Mouse (Mus musculus) CH12.LX (cell line): ENCODE measurements at regions not wholly inside any gene's neighbourhood (a gene's known extent, or its start where the extent isn't known, plus 50 kb on each side); places are given as distances from the start of the nearest gene placed in this dataset.

Experiments used
- DNase-seq: peaks from one replicate; pipeline ENCODE4 v3.0.0-alpha.2; 2013; ENCODE audit errors: extremely low read depth
- H3K27ac ChIP-seq: 2 replicates; pipeline ENCODE4 v1.5.1; 2012; ENCODE audit warnings: low read depth, mild to moderate bottlenecking, control low read depth, moderate library complexity; ENCODE audit not compliant: insufficient read depth
- H3K27me3 ChIP-seq: replicated peaks from 2 replicates; pipeline ENCODE3; 2012; ENCODE audit warnings: inconsistent platforms
- H3K36me3 ChIP-seq, 2 experiments: replicated peaks in 1 of 2; 2 replicates each; pipeline versions ENCODE3 to v1.6.1; 2012; ENCODE audit warnings: inconsistent platforms in 1 of 2, low read length in 1 of 2, mild to moderate bottlenecking in 1 of 2, mixed read lengths in 1 of 2, moderate library complexity in 1 of 2; ENCODE audit not compliant: control insufficient read depth in 1 of 2, insufficient read depth in 1 of 2
- H3K4me1 ChIP-seq, 2 experiments: 2 replicates each; pipeline ENCODE4 v1.6.1; 2012; ENCODE audit warnings: inconsistent platforms in 1 of 2, moderate library complexity in 1 of 2; ENCODE audit not compliant: insufficient read depth in 2 of 2, control insufficient read depth in 1 of 2
- H3K4me2 ChIP-seq: 2 replicates; pipeline ENCODE4 v1.6.1; 2012; ENCODE audit warnings: low read depth, mild to moderate bottlenecking, control low read depth; ENCODE audit not compliant: poor library complexity, insufficient read depth, severe bottlenecking
- H3K4me3 ChIP-seq, 3 experiments: fragments of 150-350 bp in 1 of 3; sonication (generic) in 1 of 3; replicated peaks in 1 of 3; 2 replicates each; pipeline versions ENCODE3 to v1.5.1; 2011 to 2012; ENCODE audit warnings: low read depth in 2 of 3, low read length in 2 of 3, mild to moderate bottlenecking in 2 of 3, moderate library complexity in 2 of 3, control low read depth in 1 of 3, improper control_type of control experiment in 1 of 3, inconsistent platforms in 1 of 3, mixed read lengths in 1 of 3; ENCODE audit not compliant: poor library complexity in 1 of 3
- H3K79me2 ChIP-seq: replicated peaks from 2 replicates; pipeline ENCODE4 v1.6.1; 2012; ENCODE audit warnings: mild to moderate bottlenecking, moderate library complexity; ENCODE audit not compliant: control insufficient read depth, poor library complexity, insufficient read depth, severe bottlenecking; ENCODE audit errors: extremely low read depth
- H3K9ac ChIP-seq: 2 replicates; pipeline ENCODE4 v1.6.1; 2012; ENCODE audit warnings: low read depth, mild to moderate bottlenecking, control low read depth, moderate library complexity; ENCODE audit not compliant: insufficient read depth
- H3K9me3 ChIP-seq: replicated peaks from 2 replicates; pipeline ENCODE3; 2012; ENCODE audit warnings: low read length, inconsistent platforms, mixed read lengths
- CHD2 ChIP-seq: IDR thresholded peaks from 2 replicates; pipeline ENCODE4 v1.6.1; 2011; ENCODE audit warnings: low read length, improper control_type of control experiment
- CTCF ChIP-seq, 2 experiments: IDR thresholded peaks in 1 of 2; conservative IDR thresholded peaks in 1 of 2; 2 replicates each; pipeline ENCODE4 v1.5.1; 2011 to 2012; ENCODE audit warnings: low read depth in 2 of 2, low read length in 2 of 2, improper control_type of control experiment in 1 of 2, inconsistent platforms in 1 of 2, mild to moderate bottlenecking in 1 of 2, moderate library complexity in 1 of 2
- ELF1 ChIP-seq: IDR thresholded peaks from 2 replicates; pipeline ENCODE4 v1.6.1; 2014; ENCODE audit warnings: low read depth, mild to moderate bottlenecking, inconsistent platforms, low read length, improper control_type of control experiment
- EP300 ChIP-seq: IDR thresholded peaks from 2 replicates; pipeline ENCODE4 v1.6.1; 2011; ENCODE audit warnings: low read length, improper control_type of control experiment
- GABPA ChIP-seq: IDR thresholded peaks from 2 replicates; pipeline ENCODE4 v1.6.1; 2012; ENCODE audit warnings: low read depth, low read length, improper control_type of control experiment, inconsistent platforms; ENCODE audit not compliant: insufficient replicate concordance
- HCFC1 ChIP-seq: IDR thresholded peaks from 2 replicates; pipeline ENCODE4 v1.6.1; 2012; ENCODE audit warnings: low read depth, mild to moderate bottlenecking, inconsistent platforms, low read length, improper control_type of control experiment
- IRF4 ChIP-seq: IDR thresholded peaks from 2 replicates; pipeline ENCODE4 v1.6.1; 2014; ENCODE audit warnings: low read depth, mild to moderate bottlenecking, inconsistent platforms, low read length, improper control_type of control experiment
- JUN ChIP-seq: IDR thresholded peaks from 2 replicates; pipeline ENCODE4 v1.6.1; 2011; ENCODE audit warnings: low read depth, mild to moderate bottlenecking, low read length, improper control_type of control experiment, moderate library complexity; ENCODE audit not compliant: insufficient read depth
- JUND ChIP-seq: conservative IDR thresholded peaks from 2 replicates; pipeline ENCODE4 v1.6.1; 2011; ENCODE audit warnings: low read depth, low read length, improper control_type of control experiment
- KAT2A ChIP-seq: IDR thresholded peaks from 2 replicates; pipeline ENCODE4 v1.6.1; 2012; ENCODE audit warnings: low read length, improper control_type of control experiment, inconsistent platforms; ENCODE audit not compliant: insufficient replicate concordance
- MAFK ChIP-seq: IDR thresholded peaks from 2 replicates; pipeline ENCODE4 v1.6.1; 2011; ENCODE audit warnings: low read length, improper control_type of control experiment; ENCODE audit not compliant: insufficient replicate concordance
- MAX ChIP-seq: IDR thresholded peaks from 2 replicates; pipeline ENCODE4 v1.6.1; 2011; ENCODE audit warnings: low read length, improper control_type of control experiment
- MEF2A ChIP-seq: IDR thresholded peaks from 2 replicates; pipeline ENCODE4 v1.6.1; 2014; ENCODE audit warnings: low read depth, mild to moderate bottlenecking, inconsistent platforms, low read length, improper control_type of control experiment, borderline replicate concordance
- MXI1 ChIP-seq: IDR thresholded peaks from 2 replicates; pipeline ENCODE4 v1.6.1; 2011; ENCODE audit warnings: mild to moderate bottlenecking, low read depth, low read length, improper control_type of control experiment
- NELFE ChIP-seq: IDR thresholded peaks from 2 replicates; pipeline ENCODE4 v1.6.1; 2011; ENCODE audit warnings: low read depth, low read length, improper control_type of control experiment
- NRF1 ChIP-seq: IDR thresholded peaks from 2 replicates; pipeline ENCODE4 v1.6.1; 2014; ENCODE audit warnings: low read depth, mild to moderate bottlenecking, inconsistent platforms, low read length, improper control_type of control experiment, moderate library complexity
- PAX5 ChIP-seq: IDR thresholded peaks from 2 replicates; pipeline ENCODE4 v1.6.1; 2012; ENCODE audit warnings: low read length, inconsistent platforms, mixed read lengths
- POLR2A ChIP-seq: IDR thresholded peaks from 2 replicates; pipeline ENCODE4 v1.6.1; 2011; ENCODE audit warnings: low read depth, mild to moderate bottlenecking, improper control_type of control experiment, low read length
- POLR2AphosphoS2 ChIP-seq: IDR thresholded peaks from 2 replicates; pipeline ENCODE4 v1.6.1; 2011; ENCODE audit warnings: low read depth, low read length, improper control_type of control experiment
- RCOR1 ChIP-seq: conservative IDR thresholded peaks from 2 replicates; pipeline ENCODE4 v1.6.1; 2012; ENCODE audit warnings: low read depth, mild to moderate bottlenecking, inconsistent platforms, low read length, improper control_type of control experiment
- SIN3A ChIP-seq: IDR thresholded peaks from 2 replicates; pipeline ENCODE4 v1.6.1; 2012; ENCODE audit warnings: low read length, improper control_type of control experiment, inconsistent platforms
- SMC3 ChIP-seq: IDR thresholded peaks from 2 replicates; pipeline ENCODE4 v1.6.1; 2011; ENCODE audit warnings: low read depth, low read length, improper control_type of control experiment
- TBP ChIP-seq: conservative IDR thresholded peaks from 2 replicates; pipeline ENCODE4 v1.6.1; 2011; ENCODE audit warnings: low read depth, low read length, improper control_type of control experiment
- ZKSCAN1 ChIP-seq: IDR thresholded peaks from 2 replicates; pipeline ENCODE4 v1.6.1; 2012; ENCODE audit warnings: low read depth, inconsistent platforms, low read length, improper control_type of control experiment, borderline replicate concordance
- ZMIZ1 ChIP-seq: IDR thresholded peaks from 2 replicates; pipeline ENCODE4 v1.6.1; 2012; ENCODE audit warnings: low read depth, mild to moderate bottlenecking, inconsistent platforms, low read length, improper control_type of control experiment
- ZNF384 ChIP-seq: IDR thresholded peaks from 2 replicates; pipeline ENCODE4 v1.6.1; 2012; ENCODE audit warnings: low read depth, low read length, improper control_type of control experiment, inconsistent platforms
- dilution Hi-C: fragments of 300-500 bp; cut with MboI; formaldehyde crosslinking; loops from 2 replicates; pipeline ENCODE4 v1.14.3; 2020; ENCODE audit warnings: low sequenced_read_pairs; ENCODE audit not compliant: extremely low pct_unique_long_range_greater_than_20kb, extremely low pct_ligation_motif_present
- in situ Hi-C: fragments of 300-500 bp; cut with MboI; formaldehyde crosslinking; loops from 3 replicates; pipeline ENCODE4 v1.14.3; 2019; ENCODE audit warnings: low sequenced_read_pairs, low pct_ligation_motif_present, low pct_unique_long_range_greater_than_20kb, mixed read lengths

GRCm38 (mm10) chr12:35294668-35295067 lies 240.2 kb downstream of the Ahr start:
- Histone ChIP-seq H3K9me3 (no peaks in the 10 kb centered on the region), H3K4me2 (no peak overlapping the region), H3K9ac (no peak overlapping the region), H3K79me2 (no peaks in the 10 kb centered on the region), H3K4me1 (peaks cover 3 to 24% of the 10 kb centered on the region in 2 experiments; a peak in 3 of 4 replicates), H3K27me3 (no peaks in the 10 kb centered on the region), H3K4me3 (no peak overlapping the region), H3K27ac (no peak overlapping the region), H3K36me3 (no peaks in the 10 kb centered on the region)
- dilution Hi-C loops = no loop called here
- DNase-seq = peak; percentile 43
- in situ Hi-C loops = no loop called here
- no peak for TF ChIP-seq MXI1
- no peak for TF ChIP-seq JUN
- TF ChIP-seq ZNF384 = 0 out of 2 replicates have a peak, but pooled peaks have one; percentile 7
- TF ChIP-seq ZMIZ1 = no peak
- no peak for TF ChIP-seq JUND
- TF ChIP-seq CTCF (conservative IDR thresholded peaks at IDR 0.05 in 1 of 2, IDR thresholded peaks at IDR 0.05 in 1 of 2; ENCODE audit: low read depth in 2 of 2, low read length in 2 of 2) = no peak
- TF ChIP-seq, all 38 proteins: peak for 1

- no peaks in the 10 kb centered on the region for H3K27me3 ChIP-seq
- no peaks in the 10 kb centered on the region for H3K79me2 ChIP-seq
- no peaks in the 10 kb centered on the region for H3K36me3 ChIP-seq
- no peak overlapping the region for H3K4me2 ChIP-seq
- no peak for DNase-seq
- in situ Hi-C loops = no loop called here
- H3K4me3 ChIP-seq = no peak overlapping the region
- peaks cover 3 to 24% of the 10 kb centered on the region in 2 experiments; a peak in 3 of 4 replicates for H3K4me1 ChIP-seq
- no peaks in the 10 kb centered on the region for H3K9me3 ChIP-seq
- TF ChIP-seq KAT2A (no peak), PAX5 (no peak), MXI1 (no peak), NELFE (no peak), GABPA (no peak), NRF1 (no peak), EP300 (no peak), RCOR1 (no peak), SIN3A (no peak), ZMIZ1 (no peak)
- H3K9ac ChIP-seq = no peak overlapping the region
- H3K27ac ChIP-seq = no peak overlapping the region
- dilution Hi-C loops = no loop called here
Observed at GRCm38 (mm10) chr12:35293566-35293965, 241.3 kb downstream of the Ahr start.

GRCm38 (mm10) chr12:35291941-35292341 lies 242.9 kb downstream of the Ahr start:
- dilution Hi-C loops = no loop called here
- Histone ChIP-seq H3K4me2 (peak overlapping the region; percentile 40), H3K27me3 (no peaks in the 10 kb centered on the region), H3K4me3 (no peak overlapping the region), H3K9me3 (no peaks in the 10 kb centered on the region), H3K9ac (0 out of 2 replicates have a peak overlapping the region, but pooled peaks have one; percentile 24), H3K27ac (no peak overlapping the region), H3K79me2 (no peaks in the 10 kb centered on the region), H3K4me1 (peaks cover 3 to 24% of the 10 kb centered on the region in 2 experiments; a peak in 3 of 4 replicates), H3K36me3 (no peaks in the 10 kb centered on the region)
- DNase-seq = peak; percentile 27
- in situ Hi-C loops = no loop called here
- TF ChIP-seq ZMIZ1 (no peak), SMC3 (no peak), SIN3A (no peak), RCOR1 (no peak), ELF1 (no peak), NELFE (no peak), HCFC1 (no peak), POLR2A (no peak), GABPA (no peak), POLR2AphosphoS2 (no peak), TBP (no peak), CTCF (conservative IDR thresholded peaks at IDR 0.05 in 1 of 2, IDR thresholded peaks at IDR 0.05 in 1 of 2; ENCODE audit: low read depth in 2 of 2, low read length in 2 of 2) (no peak), CHD2 (no peak), MEF2A (no peak), EP300 (peak; percentile 50; the same call in 1 of the 2 replicates), MAFK (no peak), NRF1 (no peak), MAX (no peak), IRF4 (peak; percentile 45; the same call in 1 of the 2 replicates), ZKSCAN1 (no peak), MXI1 (0 out of 2 replicates have a peak, but pooled peaks have one; percentile 37)
